In the genomic region with DNA sequence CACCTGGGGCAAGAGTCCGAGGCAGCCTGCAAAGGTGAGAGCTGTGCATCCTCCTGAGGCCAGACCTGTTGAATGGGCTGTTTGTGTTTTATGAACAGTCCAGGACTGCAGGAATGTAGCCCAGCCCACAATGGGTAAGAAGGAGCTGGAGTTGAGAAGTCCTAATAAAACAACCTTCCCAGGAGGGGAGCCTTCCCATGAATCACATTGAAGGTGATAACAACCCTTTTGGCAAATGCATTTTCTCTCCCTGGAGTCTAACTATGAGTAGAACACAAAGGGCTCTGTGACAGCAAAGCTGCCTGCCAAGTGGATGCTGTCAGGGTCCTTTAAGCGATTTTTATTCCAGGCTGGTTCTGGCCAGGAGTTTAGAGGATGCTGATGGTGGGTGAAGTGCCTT, we compare ENCODE assay signal across 22 mouse cellular contexts. TPM values are rescaled to one million over a fixed set of nuclear protein-coding genes. Genes with fewer than 3 reads are reported as not detected.
A peak's percentile ranks its signal among the peaks of the same experiment; 100 is the strongest.
DNase-seq lines count a peak whose midpoint lies in the region; ATAC-seq lines count a peak whose summit lies in the region.
"Had no signal": no experiment of that assay in that cellular context is flagged by ENCODE, and none has a peak within 500 bp of the region (broad histone marks: within the 10 kb centered on the region; RNA-seq: fewer than 3 reads in every experiment).

No protein-coding gene starts in this region.

- no peaks in the 10 kb centered on the region for H3K27me3 ChIP-seq in limb, embryonic 11.5 days (ENCODE audit: control insufficient read depth, insufficient read depth, low read length)
- H3K27me3 ChIP-seq in hindbrain, embryonic 14.5 days (ENCODE audit: control insufficient read depth, insufficient read depth, low read length) = no peaks in the 10 kb centered on the region
- H3K27me3 ChIP-seq in midbrain, embryonic 11.5 days (ENCODE audit: control insufficient read depth, insufficient read depth, low read length) = no peaks in the 10 kb centered on the region
- H3K27me3 ChIP-seq: embryonic facial prominence, embryonic 12.5 days; forebrain, embryonic 13.5 days; forebrain, embryonic 15.5 days; Patski had no signal

- ATAC-seq in limb, embryonic 11.5 days (ENCODE audit: insufficient number of reproducible peaks, low FRiP score, low TSS enrichment, low read depth) = no peak
- no peak for ATAC-seq in hindbrain, embryonic 14.5 days (ENCODE audit: low FRiP score)
- ATAC-seq in midbrain, embryonic 11.5 days (ENCODE audit: low FRiP score) = no peak
- ATAC-seq: activated CD4-positive, CD25-positive, alpha-beta regulatory T cell, adult 4 months; forebrain, embryonic 13.5 days; forebrain, embryonic 15.5 days; forebrain, postnatal 0 days; Patski had no signal

- H3K36me3 ChIP-seq in limb, embryonic 11.5 days (ENCODE audit: control insufficient read depth, insufficient read depth, low read length) = no peaks in the 10 kb centered on the region
- no peaks in the 10 kb centered on the region for H3K36me3 ChIP-seq in hindbrain, embryonic 14.5 days (replicated peaks; ENCODE audit: control insufficient read depth, insufficient read depth)
- H3K36me3 ChIP-seq in midbrain, embryonic 11.5 days (ENCODE audit: control insufficient read depth, insufficient read depth, low read length) = no peaks in the 10 kb centered on the region
- H3K36me3 ChIP-seq: embryonic facial prominence, embryonic 10.5 days; embryonic facial prominence, embryonic 12.5 days; forebrain, embryonic 15.5 days had no signal

- H3K9ac ChIP-seq in limb, embryonic 11.5 days (ENCODE audit: low read length) = no peak overlapping the region
- H3K9ac ChIP-seq in hindbrain, embryonic 14.5 days = no peak overlapping the region
- H3K9ac ChIP-seq in midbrain, embryonic 11.5 days (ENCODE audit: low read length) = no peak overlapping the region
- H3K9ac ChIP-seq: embryonic facial prominence, embryonic 12.5 days; forebrain, embryonic 13.5 days; forebrain, embryonic 15.5 days; forebrain, postnatal 0 days had no signal

- DNase-seq in 3T3-L1 (ENCODE audit: low read depth, low spot score) = peak; percentile 69
- DNase-seq in forelimb bud, embryonic 11.5 days (ENCODE audit: low read depth, low spot score) = peak; percentile 57
- DNase-seq in limb, embryonic 11.5 days (ENCODE audit: low spot score) = peak; percentile 37
- peak; percentile 8 for DNase-seq in skeletal muscle tissue, adult 2 months (ENCODE audit: low read depth, low spot score)
- no peak for DNase-seq in hindbrain, embryonic 14.5 days (ENCODE audit: low spot score)
- no peak for DNase-seq in thymus, adult 18-20 months
- DNase-seq in midbrain, embryonic 11.5 days (ENCODE audit: low spot score, missing footprints) = no peak
- DNase-seq: adrenal gland, adult 2 months; adrenal gland, postnatal 10 days; adrenal gland, postnatal 25 days; cerebellum, adult 11 months; cerebellum, adult 18-20 months; cerebellum, adult 8-10 months; cerebellum, postnatal 10 days; cerebellum, postnatal 25 days; forebrain, postnatal 0 days had no signal

- H3K4me1 ChIP-seq in limb, embryonic 11.5 days (ENCODE audit: control insufficient read depth, insufficient read depth, low read length) = peaks cover 23% of the 10 kb centered on the region
- H3K4me1 ChIP-seq in hindbrain, embryonic 14.5 days (replicated peaks; ENCODE audit: control insufficient read depth, insufficient read depth, low read length) = no peaks in the 10 kb centered on the region
- H3K4me1 ChIP-seq in midbrain, embryonic 11.5 days (ENCODE audit: control insufficient read depth, insufficient read depth, low read length) = no peaks in the 10 kb centered on the region
- H3K4me1 ChIP-seq: forebrain, embryonic 13.5 days; forebrain, embryonic 15.5 days had no signal

- 59% methylated on average over 2 of the region's 2 CpGs for WGBS in limb, embryonic 11.5 days
- 81% methylated on average over 2 of the region's 2 CpGs for WGBS in hindbrain, embryonic 14.5 days
- WGBS in midbrain, embryonic 11.5 days = 90% methylated on average over 2 of the region's 2 CpGs

- H3K4me2 ChIP-seq in limb, embryonic 11.5 days (ENCODE audit: low read depth, severe bottlenecking) = no peak overlapping the region
- H3K4me2 ChIP-seq in hindbrain, embryonic 14.5 days (replicated peaks) = no peak overlapping the region
- H3K4me2 ChIP-seq in midbrain, embryonic 11.5 days = no peak overlapping the region
- H3K4me2 ChIP-seq: embryonic facial prominence, embryonic 12.5 days; forebrain, embryonic 13.5 days; forebrain, embryonic 15.5 days had no signal

- H3K9me3 ChIP-seq in limb, embryonic 11.5 days (ENCODE audit: control insufficient read depth, low read length) = no peaks in the 10 kb centered on the region
- H3K9me3 ChIP-seq in hindbrain, embryonic 14.5 days (ENCODE audit: control insufficient read depth, low read length) = no peaks in the 10 kb centered on the region
- H3K9me3 ChIP-seq in midbrain, embryonic 11.5 days (ENCODE audit: control insufficient read depth, low read length) = no peaks in the 10 kb centered on the region
- H3K9me3 ChIP-seq: embryonic facial prominence, embryonic 10.5 days; embryonic facial prominence, embryonic 12.5 days; forebrain, embryonic 13.5 days; forebrain, embryonic 15.5 days had no signal

- no peak overlapping the region for H3K4me3 ChIP-seq in limb, embryonic 11.5 days (ENCODE audit: low read depth, low read length)
- H3K4me3 ChIP-seq in hindbrain, embryonic 14.5 days (replicated peaks; ENCODE audit: low read length) = no peak overlapping the region
- no peak overlapping the region for H3K4me3 ChIP-seq in midbrain, embryonic 11.5 days (ENCODE audit: low read depth, low read length)
- H3K4me3 ChIP-seq: embryonic facial prominence, embryonic 10.5 days; embryonic facial prominence, embryonic 12.5 days; forebrain, embryonic 13.5 days; forebrain, embryonic 15.5 days had no signal

- H3K27ac ChIP-seq in limb, embryonic 11.5 days (replicated peaks; ENCODE audit: low read depth, low read length) = no peak overlapping the region
- no peak overlapping the region for H3K27ac ChIP-seq in hindbrain, embryonic 14.5 days
- no peak overlapping the region for H3K27ac ChIP-seq in midbrain, embryonic 11.5 days (ENCODE audit: low read depth, low read length)
- H3K27ac ChIP-seq: embryonic facial prominence, embryonic 10.5 days; embryonic facial prominence, embryonic 12.5 days; forebrain, embryonic 13.5 days; forebrain, embryonic 15.5 days had no signal

RNA-seq across cellular contexts. Expression of a gene that starts 40.9 kb away (rescaled TPM):
- polyA plus RNA-seq in limb, embryonic 11.5 days (2014; fragmentation: Nextera tagmentation; extraction: Ambion mirVana) = 6.7 and 7.6 TPM in 2 replicates
- 15.7 and 16.7 TPM in 2 replicates for polyA plus RNA-seq in hindbrain, embryonic 14.5 days (2014; fragmentation: Nextera tagmentation; extraction: Ambion mirVana)
- 9.4 and 9.8 TPM in 2 replicates for polyA plus RNA-seq in midbrain, embryonic 11.5 days (2014; fragmentation: Nextera tagmentation; extraction: Ambion mirVana)

Comparison
In these comparisons a context has a peak if more than half of its experiments do, and no peak if none do; other contexts are left out.
1. DNase-seq: peak in 3T3-L1 (single experiment), forelimb bud, embryonic 11.5 days (single experiment), limb, embryonic 11.5 days (single experiment) and skeletal muscle tissue, adult 2 months (single experiment); none in hindbrain, embryonic 14.5 days (single experiment), thymus, adult 18-20 months (0 of 2) and midbrain, embryonic 11.5 days (single experiment).